Mouse (Mus musculus): ENCODE measurements at regions not wholly inside any gene's neighbourhood (a gene's known extent, or its start where the extent isn't known, plus 50 kb on each side); places are given as distances from the start of the nearest gene placed in this dataset.

- Histone ChIP-seq H3K27ac (replicated peaks; ENCODE audit: low read depth, low read length) (no peak overlapping the region), H3K4me1 (ENCODE audit: control insufficient read depth, insufficient read depth, low read length) (peaks cover 2% of the 10 kb centered on the region), H3K9me3 (ENCODE audit: control insufficient read depth, low read length) (no peaks in the 10 kb centered on the region), H3K4me2 (replicated peaks; ENCODE audit: low read depth, low read length, severe bottlenecking) (peak overlapping the region; percentile 88), H3K9ac (ENCODE audit: low read depth, low read length, severe bottlenecking) (no peak overlapping the region), H3K4me3 (replicated peaks; ENCODE audit: low read length) (peak overlapping the region; percentile 44), H3K36me3 (ENCODE audit: control insufficient read depth, insufficient read depth, low read length) (no peaks in the 10 kb centered on the region), H3K27me3 (ENCODE audit: control insufficient read depth, insufficient read depth, low read length) (0 out of 2 replicates have a peak, but pooled peaks cover 16% of the 10 kb centered on the region)
- no peak for ATAC-seq (ENCODE audit: low FRiP score, low read depth)
- no peak for TF ChIP-seq POLR2A (IDR thresholded peaks at IDR 0.05; ENCODE audit: borderline replicate concordance, extremely low read depth, insufficient read depth, insufficient read length)
- 5% methylated on average over 7 of the region's 7 CpGs for WGBS
- DNase-seq (ENCODE audit: low spot score): no peak
Observed at GRCm38 (mm10) chr14:17173218-17173617, 354.3 kb upstream of the Rarb start.

DNA sequence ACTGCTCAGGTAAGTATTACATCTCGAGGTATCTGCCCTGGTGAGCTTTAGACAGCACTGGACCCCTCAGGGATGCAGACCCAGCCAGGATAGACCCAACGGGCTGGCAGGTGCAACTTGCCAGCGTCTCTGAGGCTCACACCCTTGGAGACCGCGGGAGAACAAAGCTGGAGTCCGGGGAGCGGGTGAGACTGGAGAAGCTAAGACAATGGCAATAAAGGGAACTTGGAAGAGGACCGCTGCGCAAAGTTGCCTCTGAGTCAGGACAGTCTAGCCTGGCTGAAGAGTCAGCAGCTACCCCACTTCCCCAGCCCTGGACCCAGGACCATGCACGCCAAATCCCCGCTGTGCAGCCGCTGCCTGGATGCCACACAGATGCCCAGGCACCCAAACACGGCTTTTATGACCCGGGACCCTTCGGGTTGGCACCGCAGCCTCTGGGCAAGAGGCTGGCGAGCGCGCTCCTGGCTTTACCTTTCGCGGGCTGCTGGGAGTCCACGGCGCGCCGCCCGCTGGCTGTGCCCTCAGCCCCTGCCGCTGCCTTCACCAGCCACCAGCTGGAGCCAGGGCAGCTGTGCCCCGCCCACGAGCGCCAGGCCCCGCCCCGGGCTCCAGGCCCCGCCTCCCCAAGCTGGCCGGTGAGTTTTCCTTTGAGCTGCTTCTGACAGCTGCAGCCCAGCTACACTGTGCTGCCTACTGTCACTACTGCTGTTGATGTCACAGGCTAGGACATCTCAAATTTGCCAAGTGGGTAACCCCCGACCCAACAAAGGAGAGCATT lies 353.6 kb upstream of the Rarb start:
- Histone ChIP-seq H3K27ac (replicated peaks; ENCODE audit: low read depth, low read length) (no peak overlapping the region), H3K36me3 (ENCODE audit: control insufficient read depth, insufficient read depth, low read length) (no peaks in the 10 kb centered on the region), H3K4me3 (replicated peaks; ENCODE audit: low read length) (peak overlapping the region; percentile 44), H3K27me3 (ENCODE audit: control insufficient read depth, insufficient read depth, low read length) (0 out of 2 replicates have a peak, but pooled peaks cover 16% of the 10 kb centered on the region), H3K4me1 (ENCODE audit: control insufficient read depth, insufficient read depth, low read length) (peaks cover 2% of the 10 kb centered on the region), H3K4me2 (replicated peaks; ENCODE audit: low read depth, low read length, severe bottlenecking) (peak overlapping the region; percentile 88), H3K9me3 (ENCODE audit: control insufficient read depth, low read length) (no peaks in the 10 kb centered on the region), H3K9ac (ENCODE audit: low read depth, low read length, severe bottlenecking) (peak overlapping the region; percentile 51; the same call in 1 of the 2 replicates)
- TF ChIP-seq POLR2A (IDR thresholded peaks at IDR 0.05; ENCODE audit: borderline replicate concordance, extremely low read depth, insufficient read depth, insufficient read length): no peak
- DNase-seq (ENCODE audit: low spot score) (peak; percentile 48), ATAC-seq (ENCODE audit: low FRiP score, low read depth) (peak; percentile 90)
- WGBS: 3% methylated on average over 34 of the region's 35 CpGs

- Histone ChIP-seq H3K9me3 (ENCODE audit: control insufficient read depth, low read length) (no peaks in the 10 kb centered on the region), H3K4me1 (ENCODE audit: control insufficient read depth, insufficient read depth, low read length) (peaks cover 2% of the 10 kb centered on the region), H3K4me3 (replicated peaks; ENCODE audit: low read length) (peak overlapping the region; percentile 44), H3K36me3 (ENCODE audit: control insufficient read depth, insufficient read depth, low read length) (no peaks in the 10 kb centered on the region), H3K9ac (ENCODE audit: low read depth, low read length, severe bottlenecking) (no peak overlapping the region), H3K4me2 (replicated peaks; ENCODE audit: low read depth, low read length, severe bottlenecking) (peak overlapping the region; percentile 88), H3K27me3 (ENCODE audit: control insufficient read depth, insufficient read depth, low read length) (0 out of 2 replicates have a peak, but pooled peaks cover 16% of the 10 kb centered on the region), H3K27ac (replicated peaks; ENCODE audit: low read depth, low read length) (no peak overlapping the region)
- DNase-seq (ENCODE audit: low spot score) (no peak), ATAC-seq (ENCODE audit: low FRiP score, low read depth) (no peak)
- TF ChIP-seq POLR2A (IDR thresholded peaks at IDR 0.05; ENCODE audit: borderline replicate concordance, extremely low read depth, insufficient read depth, insufficient read length): no peak
- WGBS: 39% methylated on average over 5 of the region's 5 CpGs
Observed at GRCm38 (mm10) chr14:17171896-17172295, 352.9 kb upstream of the Rarb start.

GRCm38 (mm10) chr14:17158324-17158723 lies 339.4 kb upstream of the Rarb start:
- ATAC-seq (ENCODE audit: low FRiP score, low read depth): peak; percentile 57
- no peak overlapping the region for H3K9ac ChIP-seq (ENCODE audit: low read depth, low read length, severe bottlenecking)
- WGBS: 49% methylated on average over 4 of the region's 4 CpGs
- H3K4me2 ChIP-seq (replicated peaks; ENCODE audit: low read depth, low read length, severe bottlenecking): no peak overlapping the region
- H3K4me1 ChIP-seq (ENCODE audit: control insufficient read depth, insufficient read depth, low read length): no peaks in the 10 kb centered on the region
- no peaks in the 10 kb centered on the region for H3K36me3 ChIP-seq (ENCODE audit: control insufficient read depth, insufficient read depth, low read length)
- TF ChIP-seq POLR2A (IDR thresholded peaks at IDR 0.05; ENCODE audit: borderline replicate concordance, extremely low read depth, insufficient read depth, insufficient read length): no peak
- H3K4me3 ChIP-seq (replicated peaks; ENCODE audit: low read length): no peak overlapping the region
- no peaks in the 10 kb centered on the region for H3K27me3 ChIP-seq (ENCODE audit: control insufficient read depth, insufficient read depth, low read length)
- peak; percentile 14 for DNase-seq (ENCODE audit: low spot score)
- H3K27ac ChIP-seq (replicated peaks; ENCODE audit: low read depth, low read length): no peak overlapping the region
- no peaks in the 10 kb centered on the region for H3K9me3 ChIP-seq (ENCODE audit: control insufficient read depth, low read length)

GRCm38 (mm10) chr14:17156402-17156954 lies 337.5 kb upstream of the Rarb start:
- Histone ChIP-seq H3K36me3 (ENCODE audit: control insufficient read depth, insufficient read depth, low read length) (no peaks in the 10 kb centered on the region), H3K4me2 (replicated peaks; ENCODE audit: low read depth, low read length, severe bottlenecking) (no peak overlapping the region), H3K4me1 (ENCODE audit: control insufficient read depth, insufficient read depth, low read length) (no peaks in the 10 kb centered on the region), H3K27me3 (ENCODE audit: control insufficient read depth, insufficient read depth, low read length) (no peaks in the 10 kb centered on the region), H3K9ac (ENCODE audit: low read depth, low read length, severe bottlenecking) (no peak overlapping the region), H3K4me3 (replicated peaks; ENCODE audit: low read length) (no peak overlapping the region), H3K9me3 (ENCODE audit: control insufficient read depth, low read length) (no peaks in the 10 kb centered on the region), H3K27ac (replicated peaks; ENCODE audit: low read depth, low read length) (no peak overlapping the region)
- TF ChIP-seq POLR2A (IDR thresholded peaks at IDR 0.05; ENCODE audit: borderline replicate concordance, extremely low read depth, insufficient read depth, insufficient read length): no peak
- DNase-seq (ENCODE audit: low spot score) (no peak), ATAC-seq (ENCODE audit: low FRiP score, low read depth) (no peak)
- 68% methylated on average over 2 of the region's 2 CpGs for WGBS
